Mouse (Mus musculus) neutrophil, adult 83 days (primary cell): ENCODE measurements around the gene Syt15. TPM values are rescaled to one million over a fixed set of nuclear protein-coding genes. Genes with fewer than 3 reads are reported as not detected.

Experiments used
- total RNA-seq, 2 experiments: library from RNA; stranded (reverse); gene quantifications; one replicate each; pipeline ENCODE4 v1.2.4; 2023

The Syt15 gene
- total RNA-seq, result not detected

DNA sequence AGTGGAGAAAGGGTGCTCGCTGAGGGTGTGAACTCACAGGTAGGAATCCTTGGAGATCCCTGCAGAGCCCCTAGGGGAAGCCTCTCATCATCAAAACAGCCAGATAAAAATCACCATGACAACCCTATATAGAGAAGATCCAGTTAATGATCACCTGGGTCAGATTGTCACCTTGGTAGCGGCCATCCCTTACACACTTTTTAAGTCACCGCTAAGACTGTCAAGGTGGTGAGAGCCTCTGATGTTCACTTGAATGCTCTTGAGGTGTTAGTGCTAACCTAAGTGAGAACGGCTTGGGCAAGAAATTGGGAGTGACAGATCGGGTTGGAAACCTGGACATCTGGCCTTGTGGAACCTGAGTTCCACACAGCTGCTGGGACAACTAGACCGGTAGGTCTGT lies at the start of gene Syt15:
Gene Syt15, plus strand, starts transcription at position 301 of the 400 bp plus-strand sequence.

DNA sequence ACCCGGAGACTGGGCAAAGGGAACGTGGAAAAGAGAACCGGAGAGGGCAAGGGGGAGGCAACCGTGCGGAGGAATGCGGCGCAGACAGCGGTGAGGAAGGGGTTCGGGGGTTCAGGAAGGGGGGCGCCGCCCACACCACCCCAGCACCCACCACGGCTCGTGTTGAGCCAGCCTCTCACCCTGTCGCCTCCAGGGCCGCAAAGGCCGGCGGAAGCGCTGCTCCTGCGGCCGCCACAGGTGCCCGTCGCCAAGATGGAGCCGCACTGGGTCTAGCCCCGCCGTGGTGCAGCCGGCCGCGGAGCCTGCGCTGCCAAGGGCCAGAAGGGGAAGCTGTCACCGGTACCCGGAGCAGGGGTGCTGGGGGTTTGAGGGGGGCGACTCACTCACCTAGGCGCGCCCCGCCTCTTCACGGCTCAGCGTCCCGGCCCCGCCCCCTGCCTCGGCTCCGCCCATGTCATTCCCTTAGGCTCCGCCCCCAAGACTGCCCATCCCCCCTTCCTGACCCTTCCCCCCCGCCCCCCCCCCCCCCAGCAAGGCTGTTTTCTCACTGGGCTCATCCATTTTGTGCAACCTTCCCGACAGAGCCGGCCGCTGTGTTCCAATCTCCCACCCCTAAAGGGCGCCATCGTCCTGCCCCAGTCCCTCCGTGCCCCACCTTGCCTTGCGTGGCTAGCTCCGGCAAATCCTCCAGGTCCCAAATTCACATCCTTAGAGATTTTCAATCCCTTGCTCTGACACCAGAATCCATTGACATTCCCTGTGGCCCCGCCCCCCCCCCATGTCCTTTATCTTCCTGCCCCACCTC lies 18.0 kb upstream of the Syt15 start, which contains the start of gene Gprin2:
Gene Gprin2, minus strand, starts transcription at position 423 of the 805 bp plus-strand sequence.

Other genes with a start within 250 kb of the Syt15 start
- gene Zfp488, start 240.8 kb upstream of the Syt15 start, total RNA-seq, result under 1 TPM in 1 of 2 experiments, not detected in 1; 0.11 TPM
- not detected for gene Gm30083, start 204.4 kb upstream of the Syt15 start, total RNA-seq
- not detected for gene Gm5460, start 202.8 kb upstream of the Syt15 start, total RNA-seq
- not detected for gene Antxrl, start 166.9 kb upstream of the Syt15 start, total RNA-seq
- gene Anxa8, start 133.6 kb upstream of the Syt15 start, total RNA-seq, result not detected
- not detected for gene A630023A22Rik, start 116.8 kb upstream of the Syt15 start, total RNA-seq
- not detected for gene Npy4r, start 67.1 kb upstream of the Syt15 start, total RNA-seq
- gene Gprin2, start 17.9 kb upstream of the Syt15 start, total RNA-seq, result not detected
- 1 to 10 TPM; 8.6 to 9.2 TPM for gene Shld2, start 90.9 kb downstream of the Syt15 start, total RNA-seq
- gene Glud1, start 91.1 kb downstream of the Syt15 start, total RNA-seq, result 100 to 1,000 TPM; 219 to 235 TPM
- gene Fam25c, start 135.8 kb downstream of the Syt15 start, total RNA-seq, result not detected
- not detected for gene Sncg, start 155.2 kb downstream of the Syt15 start, total RNA-seq
- under 1 TPM in 1 of 2 experiments, not detected in 1; 0.26 TPM for gene Mmrn2, start 155.9 kb downstream of the Syt15 start, total RNA-seq